Mouse (Mus musculus) lung, adult 2 months (tissue): ENCODE measurements around the gene Pip5k1b.

ENCODE experiments used
- CTCF ChIP-seq: fragments of 200-500 bp; IDR thresholded peaks from 2 replicates; pipeline ENCODE4 v1.5.1; 2011; ENCODE audit warnings: mild to moderate bottlenecking, low read length, control low read depth; ENCODE audit not compliant: insufficient read depth
- POLR2A ChIP-seq: fragments of 200-500 bp; IDR thresholded peaks from 2 replicates; pipeline ENCODE4 v1.6.1; 2011; ENCODE audit warnings: low read depth, mild to moderate bottlenecking, control low read depth, low read length, borderline replicate concordance; ENCODE audit errors: extremely low read depth

DNA sequence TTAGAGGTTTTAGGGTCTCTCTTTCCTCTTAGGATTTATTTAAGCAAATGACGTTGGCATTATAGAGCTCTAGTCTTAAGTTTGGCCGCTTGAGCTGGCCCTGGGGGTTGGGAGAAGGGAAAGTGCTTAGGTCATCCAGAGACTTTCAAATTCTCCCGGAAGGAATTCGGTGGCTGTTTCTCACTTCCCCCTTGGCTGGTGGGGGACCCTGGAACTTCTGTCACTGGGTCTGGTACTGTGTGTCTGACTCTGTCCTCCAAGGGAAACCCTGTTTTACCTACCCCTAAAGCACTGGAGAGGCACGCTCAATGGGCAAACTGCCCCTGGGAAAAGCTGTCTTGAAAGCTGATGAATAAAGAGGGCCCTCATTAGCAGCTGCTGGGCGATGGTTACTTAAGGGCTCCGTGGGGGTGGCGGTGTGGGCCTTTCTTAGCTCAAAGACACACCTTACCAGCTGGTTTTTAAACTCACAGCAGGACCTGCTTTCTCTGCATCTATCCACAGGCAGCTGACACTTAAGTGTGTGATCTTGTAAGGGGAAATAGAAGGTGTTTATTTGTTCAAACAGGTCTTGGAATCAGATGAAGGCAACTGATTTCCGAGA lies 301.9 kb downstream of the Pip5k1b start:
- TF ChIP-seq CTCF (no peak), POLR2A (no peak)
